Mouse (Mus musculus): Measurements from ENCODE around the gene Gm17581.

- TF ChIP-seq CTCF (IDR thresholded peaks at IDR 0.05; ENCODE audit: borderline replicate concordance, insufficient read depth, low read depth, low read length) (no peak), POLR2A (IDR thresholded peaks at IDR 0.05; ENCODE audit: borderline replicate concordance, insufficient read depth, low read length) (no peak)
Observed at GRCm38 (mm10) chr2:155701399-155701919, 34.2 kb downstream of the Gm17581 start.

Measured in cerebellum, adult 2 months (tissue).